Mouse (Mus musculus) E14TG2a.4 (cell line): ENCODE results near the gene Nlrp3.

Experiments
- CTCF ChIP-seq: conservative IDR thresholded peaks from 2 replicates; pipeline ENCODE4 v1.5.1; 2014; ENCODE audit warnings: low read length
- NANOG ChIP-seq: IDR thresholded peaks from 2 replicates; pipeline ENCODE4 v1.6.1; 2014; ENCODE audit warnings: borderline replicate concordance, low read length, mixed read lengths
- POU5F1 ChIP-seq: IDR thresholded peaks from 2 replicates; pipeline ENCODE4 v1.6.1; 2014; ENCODE audit warnings: low read length, borderline replicate concordance

DNA sequence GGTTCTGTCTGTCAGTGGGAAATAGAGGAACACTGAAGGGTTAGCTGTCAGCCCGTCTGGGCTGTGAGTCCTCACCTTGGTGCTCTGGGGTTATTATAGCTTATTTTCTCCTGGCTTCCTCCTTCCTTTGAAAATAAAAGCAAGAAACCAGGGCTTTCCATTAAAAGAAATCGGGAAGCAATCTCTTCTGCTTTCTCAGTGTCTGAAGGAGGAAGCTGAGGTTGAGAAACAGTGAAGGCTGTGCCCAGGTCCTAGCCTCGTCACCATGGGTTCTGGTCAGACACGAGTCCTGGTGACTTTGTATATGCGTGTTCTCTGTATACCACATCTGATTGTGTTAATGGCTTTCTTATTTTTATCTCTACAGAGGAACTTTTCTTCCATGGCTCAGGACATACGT is 1.1 kb downstream of the Nlrp3 start:
- no peak for TF ChIP-seq CTCF
- TF ChIP-seq POU5F1, result no peak
- no peak for TF ChIP-seq NANOG
